Mouse (Mus musculus) 3T3-L1 (cell line): ENCODE results near the gene Ccdc167.
A peak's percentile ranks its signal among the peaks of the same experiment; 100 is the strongest.
"Not testable (repeated sequence)": the region's sequence is repeated elsewhere in the genome, so short reads cannot be mapped to it uniquely, and the experiment has no call there.

Source experiments
- DNase-seq: peaks from one replicate; pipeline ENCODE4 v3.0.0-alpha.2; 2015; ENCODE audit warnings: low read depth, low spot score

Ccdc167 gene

GRCm38 (mm10) chr17:29719628-29720575 is 3.1 kb upstream of the Ccdc167 start:
- DNase-seq, result no peak

- no peak for DNase-seq
These were observed 1.8 kb upstream of the Ccdc167 start for GRCm38 (mm10) chr17:29718660-29719059.

- not testable (repeated sequence) for DNase-seq
These were observed 3.1 kb downstream of the Ccdc167 start for GRCm38 (mm10) chr17:29713734-29714133.

GRCm38 (mm10) chr17:29712565-29712964 is 4.3 kb downstream of the Ccdc167 start:
- DNase-seq, result no peak

- DNase-seq, result no peak
These were observed 5.0 kb downstream of the Ccdc167 start for GRCm38 (mm10) chr17:29711745-29712431.

- DNase-seq, result no peak
These were observed 5.6 kb downstream of the Ccdc167 start for GRCm38 (mm10) chr17:29711076-29711744.

- no peak for DNase-seq
These were observed 6.2 kb downstream of the Ccdc167 start for GRCm38 (mm10) chr17:29710562-29711044.

GRCm38 (mm10) chr17:29708783-29709182 is 8.1 kb downstream of the Ccdc167 start:
- no peak for DNase-seq

GRCm38 (mm10) chr17:29706981-29707545 is 9.8 kb downstream of the Ccdc167 start:
- DNase-seq, result no peak

- no peak for DNase-seq
These were observed 11.0 kb downstream of the Ccdc167 start for GRCm38 (mm10) chr17:29705881-29706280.

- DNase-seq, result peak; percentile 76
These were observed 12.1 kb downstream of the Ccdc167 start for GRCm38 (mm10) chr17:29704781-29705180.

- no peak for DNase-seq
These were observed 13.7 kb downstream of the Ccdc167 start for GRCm38 (mm10) chr17:29702938-29703710.

GRCm38 (mm10) chr17:29700573-29700972 is 16.3 kb downstream of the Ccdc167 start:
- no peak for DNase-seq

GRCm38 (mm10) chr17:29698421-29698820 is 18.4 kb downstream of the Ccdc167 start:
- DNase-seq, result no peak

- no peak for DNase-seq
These were observed 19.9 kb downstream of the Ccdc167 start for GRCm38 (mm10) chr17:29696940-29697339.

GRCm38 (mm10) chr17:29694516-29694915 is 22.3 kb downstream of the Ccdc167 start:
- no peak for DNase-seq

- DNase-seq, result no peak
These were observed 23.3 kb downstream of the Ccdc167 start for GRCm38 (mm10) chr17:29693571-29693970.

GRCm38 (mm10) chr17:29692827-29693226 is 24.0 kb downstream of the Ccdc167 start:
- DNase-seq, result no peak

GRCm38 (mm10) chr17:29690257-29690656 is 26.6 kb downstream of the Ccdc167 start:
- no peak for DNase-seq

- no peak for DNase-seq
These were observed 28.2 kb downstream of the Ccdc167 start for GRCm38 (mm10) chr17:29688610-29689009.

GRCm38 (mm10) chr17:29687373-29687772 is 29.5 kb downstream of the Ccdc167 start:
- no peak for DNase-seq
